Mouse (Mus musculus) thymus, postnatal 14 days (tissue): Measurements from ENCODE around the gene Mblac1.
A peak's percentile ranks its signal among the peaks of the same experiment; 100 is the strongest.

Source experiments
- DNase-seq: peaks from one replicate; pipeline ENCODE4 v3.0.0; 2021

The Mblac1 gene

DNA sequence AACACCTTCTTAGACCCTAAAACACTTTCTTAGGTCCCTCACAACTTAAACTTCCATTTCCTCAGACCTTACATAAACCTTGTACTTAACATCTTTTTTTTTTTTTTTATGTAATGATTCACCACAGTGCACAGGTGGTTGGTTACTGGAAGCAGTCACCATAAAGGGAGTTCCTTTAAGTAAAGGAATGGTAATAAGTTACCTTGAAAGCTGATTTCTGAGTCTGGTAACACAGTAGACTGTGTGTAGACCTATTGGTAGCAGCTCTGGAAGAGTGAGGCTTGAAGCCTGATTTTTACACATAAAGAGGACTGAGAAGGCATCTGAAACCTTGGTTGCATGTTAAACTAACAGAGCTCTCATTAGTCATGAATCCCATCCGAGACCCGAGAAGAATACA is 25.8 kb downstream of the Mblac1 start:
- no peak for DNase-seq

GRCm38 (mm10) chr5:138222111-138222510 is 28.0 kb downstream of the Mblac1 start:
- peak; percentile 87 for DNase-seq

- DNase-seq: no peak
Measured at GRCm38 (mm10) chr5:138223287-138223686, 29.2 kb downstream of the Mblac1 start.

GRCm38 (mm10) chr5:138225700-138226099 is 31.6 kb downstream of the Mblac1 start, which contains the start of gene Nxpe5:
Gene Nxpe5 (plus strand): TSS chr5:138225898.
- DNase-seq: no peak

GRCm38 (mm10) chr5:138226491-138226890 is 32.4 kb downstream of the Mblac1 start:
- DNase-seq: no peak

- DNase-seq: no peak
Measured at GRCm38 (mm10) chr5:138227367-138227766, 33.3 kb downstream of the Mblac1 start.

GRCm38 (mm10) chr5:138228026-138228425 is 33.9 kb downstream of the Mblac1 start:
- DNase-seq: peak; percentile 62

DNA sequence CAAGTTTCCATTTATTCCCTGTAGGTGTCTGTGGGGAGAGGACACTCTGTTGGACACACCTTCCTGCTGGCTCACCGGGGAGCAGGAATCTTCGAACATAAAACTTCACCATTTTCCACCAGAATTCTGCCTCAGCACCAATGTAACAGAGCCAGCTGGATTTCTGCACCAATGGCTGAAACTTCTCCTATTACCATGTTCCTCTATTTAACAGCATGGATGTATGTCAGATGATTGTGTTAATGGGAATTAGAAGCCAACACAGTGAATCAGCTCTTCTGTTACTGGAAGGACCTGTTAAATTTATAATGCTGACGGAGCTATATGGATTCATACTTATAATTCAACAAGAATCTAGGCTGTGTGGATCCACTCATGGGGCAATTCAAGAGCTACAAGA is 35.4 kb downstream of the Mblac1 start:
- no peak for DNase-seq

GRCm38 (mm10) chr5:138233778-138234177 is 39.7 kb downstream of the Mblac1 start:
- DNase-seq: no peak

DNA sequence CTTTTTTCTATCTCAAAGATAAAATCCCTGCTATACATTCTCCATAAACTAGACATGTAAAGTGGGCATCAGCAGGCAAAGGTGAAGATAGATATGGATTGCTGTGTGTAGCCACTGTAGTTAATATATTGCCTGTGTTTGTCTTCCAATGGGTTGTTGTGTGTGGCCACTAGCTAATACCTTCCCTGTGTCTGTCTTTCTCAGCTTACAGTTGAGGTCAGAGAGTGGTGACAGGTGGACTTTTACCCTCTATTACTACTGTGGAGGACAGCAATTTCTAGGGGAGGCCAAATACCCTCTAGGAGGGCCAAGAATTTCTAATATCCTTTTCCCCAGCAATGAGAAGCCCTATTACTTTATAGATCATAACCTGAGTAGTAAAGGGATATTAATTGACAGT is 40.1 kb downstream of the Mblac1 start:
- no peak for DNase-seq

DNA sequence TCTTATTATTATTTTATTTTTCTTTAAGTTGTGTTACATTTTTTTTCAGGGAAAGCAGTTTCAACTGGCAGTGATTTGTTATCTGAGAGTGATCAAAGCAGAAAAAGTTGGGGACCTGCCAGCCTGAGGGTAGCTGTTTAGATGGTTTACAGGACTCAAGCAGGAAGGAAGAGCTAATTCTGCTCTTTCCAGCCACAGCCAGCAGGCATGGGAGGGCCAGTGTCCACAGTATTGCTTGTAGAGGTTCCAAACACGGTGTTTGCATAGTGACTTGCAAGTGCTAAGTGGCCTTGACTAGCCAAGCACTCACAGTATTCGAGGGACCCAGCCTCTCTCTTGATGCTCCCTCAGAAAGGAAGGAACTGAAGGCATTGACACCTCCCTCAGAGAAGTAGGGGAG is 47.4 kb downstream of the Mblac1 start:
- no peak for DNase-seq
